Mouse (Mus musculus) left cerebral cortex, postnatal 14 days (tissue): ENCODE measurements around the gene Zgrf1. TPM values are rescaled to one million over a fixed set of nuclear protein-coding genes. Genes with fewer than 3 reads are reported as not detected.

Experiments
- DNase-seq, 2 experiments: peaks; one replicate each; pipeline ENCODE4 v3.0.0; 2021 to 2022; ENCODE audit warnings: low spot score in 2 of 2, mixed read lengths in 1 of 2
- intact Hi-C: fragments of 180-260 bp; cut with DNase I; formaldehyde crosslinking; loops from one replicate; pipeline ENCODE4 v1.15.1; 2025
- total RNA-seq, 2 experiments: library from RNA; stranded (reverse); gene quantifications; 2 replicates each; pipeline ENCODE4 v1.2.3; 2021

Gene Zgrf1
- total RNA-seq, 2 experiments from 2014 or later: 2.3 to 2.6 TPM

- intact Hi-C loops: loop anchor here (5.0 kb wide), 2 partner anchors 100 to 230 kb away; no protein-coding TSS in a partner anchor
- DNase-seq: no peak
These were observed 786 bp upstream of the Zgrf1 start for GRCm38 (mm10) chr3:127552434-127552972.

GRCm38 (mm10) chr3:127553720-127554043 lies 393 bp downstream of the Zgrf1 start:
- intact Hi-C loops: loop anchor here (5.0 kb wide), 2 partner anchors 101 to 231 kb away; no protein-coding TSS in a partner anchor
- DNase-seq: peak in 1 of 2 experiments; percentile 18

- intact Hi-C loops: loop anchor here (5.0 kb wide), 2 partner anchors 102 to 232 kb away; no protein-coding TSS in a partner anchor
- DNase-seq: peak in 1 of 2 experiments; percentile 17
These were observed 1.4 kb downstream of the Zgrf1 start for GRCm38 (mm10) chr3:127554723-127555122.

GRCm38 (mm10) chr3:127558201-127558600 lies 4.9 kb downstream of the Zgrf1 start:
- intact Hi-C loops: no loop called here
- no peak for DNase-seq

GRCm38 (mm10) chr3:127562974-127563373 lies 9.7 kb downstream of the Zgrf1 start:
- intact Hi-C loops: no loop called here
- no peak for DNase-seq

GRCm38 (mm10) chr3:127565129-127565528 lies 11.8 kb downstream of the Zgrf1 start:
- no peak for DNase-seq
- intact Hi-C loops: no loop called here

GRCm38 (mm10) chr3:127572557-127572956 lies 19.3 kb downstream of the Zgrf1 start:
- peak; percentile 72 to 77 for DNase-seq
- intact Hi-C loops: loop anchor here (2.0 kb wide), 2 partner anchors 186 to 376 kb away; no protein-coding TSS in a partner anchor

GRCm38 (mm10) chr3:127597136-127597535 lies 43.8 kb downstream of the Zgrf1 start:
- no peak for DNase-seq
- intact Hi-C loops: no loop called here

GRCm38 (mm10) chr3:127608109-127608508 lies 54.8 kb downstream of the Zgrf1 start:
- intact Hi-C loops: no loop called here
- no peak for DNase-seq

- DNase-seq: peak in 1 of 2 experiments; percentile 63
- intact Hi-C loops: loop anchor here (2.0 to 10.0 kb wide), 2 partner anchors 134 to 210 kb away; partner anchors contain the start of gene Ap1ar
These were observed 72.0 kb downstream of the Zgrf1 start for GRCm38 (mm10) chr3:127625296-127625695.

GRCm38 (mm10) chr3:127625701-127626399 lies 72.6 kb downstream of the Zgrf1 start:
- no peak for DNase-seq
- intact Hi-C loops: loop anchor here (2.0 to 10.0 kb wide), 2 partner anchors 133 to 209 kb away; partner anchors contain the start of gene Ap1ar

GRCm38 (mm10) chr3:127626524-127626923 lies 73.2 kb downstream of the Zgrf1 start:
- intact Hi-C loops: loop anchor here (10.0 kb wide), 1 partner anchor 208 kb away; the partner anchor contains the start of gene Ap1ar
- DNase-seq: no peak

GRCm38 (mm10) chr3:127627151-127627955 lies 74.1 kb downstream of the Zgrf1 start:
- intact Hi-C loops: loop anchor here (10.0 kb wide), 1 partner anchor 207 kb away; the partner anchor contains the start of gene Ap1ar
- DNase-seq: no peak

GRCm38 (mm10) chr3:127627956-127628310 lies 74.6 kb downstream of the Zgrf1 start:
- no peak for DNase-seq
- intact Hi-C loops: loop anchor here (10.0 kb wide), 1 partner anchor 207 kb away; the partner anchor contains the start of gene Ap1ar

GRCm38 (mm10) chr3:127628311-127629184 lies 75.3 kb downstream of the Zgrf1 start:
- intact Hi-C loops: loop anchor here (10.0 kb wide), 1 partner anchor 206 kb away; the partner anchor contains the start of gene Ap1ar
- no peak for DNase-seq

GRCm38 (mm10) chr3:127630190-127630589 lies 76.9 kb downstream of the Zgrf1 start:
- intact Hi-C loops: loop anchor here (5.0 to 10.0 kb wide), 3 partner anchors 77 to 1567 kb away; partner anchors contain the start of gene Pitx2
- no peak for DNase-seq

- DNase-seq: no peak
- intact Hi-C loops: loop anchor here (5.0 to 10.0 kb wide), 3 partner anchors 76 to 1566 kb away; partner anchors contain the start of gene Pitx2
These were observed 77.6 kb downstream of the Zgrf1 start for GRCm38 (mm10) chr3:127630735-127631372.

- intact Hi-C loops: loop anchor here (5.0 to 10.0 kb wide), 3 partner anchors 76 to 1566 kb away; partner anchors contain the start of gene Pitx2
- DNase-seq: no peak
These were observed 78.3 kb downstream of the Zgrf1 start for GRCm38 (mm10) chr3:127631582-127631981.
